Mouse (Mus musculus) megakaryocyte, adult 5-6 weeks (primary cell): ENCODE results near the gene Rftn1. TPM values are rescaled to one million over a fixed set of nuclear protein-coding genes. Genes with fewer than 3 reads are reported as not detected.

Source experiments
- ATAC-seq: 2 replicates; pipeline ENCODE4 v1.8.0; 2016; ENCODE audit warnings: mild to moderate bottlenecking, inconsistent platforms; ENCODE audit not compliant: poor library complexity, severe bottlenecking
- total RNA-seq, 2 experiments: library from RNA; stranded (forward) in 1 of 2; stranded (reverse) in 1 of 2; fragments of 153-499, 151-499 nt in 1 of 2; fragments of 221-1000, 200-1000 nt in 1 of 2; gene quantifications; 2 replicates each; pipeline versions ENCODE4 v1.2.3 to v1.2.4; 2015 to 2017

Gene Rftn1
- total RNA-seq, 2 experiments from 2014 or later = 12.0 to 29.0 TPM

GRCm38 (mm10) chr17:50173776-50174175, 16.7 kb downstream of the Rftn1 start:
- no peak for ATAC-seq

GRCm38 (mm10) chr17:50173368-50173767, 17.1 kb downstream of the Rftn1 start:
- ATAC-seq = peak; percentile 36; the same call in 1 of the 2 replicates

- ATAC-seq = no peak
These were observed 17.7 kb downstream of the Rftn1 start for GRCm38 (mm10) chr17:50172795-50173194.

- 0 out of 2 replicates have a peak, but pooled peaks have one; percentile 13 for ATAC-seq
These were observed 19.4 kb downstream of the Rftn1 start for GRCm38 (mm10) chr17:50170935-50171545.

- peak; percentile 46; the same call in 1 of the 2 replicates for ATAC-seq
These were observed 20.5 kb downstream of the Rftn1 start for GRCm38 (mm10) chr17:50169946-50170427.

GRCm38 (mm10) chr17:50160904-50161805, 29.3 kb downstream of the Rftn1 start:
- ATAC-seq = no peak

GRCm38 (mm10) chr17:50160357-50160756, 30.1 kb downstream of the Rftn1 start:
- ATAC-seq = no peak

GRCm38 (mm10) chr17:50159816-50160215, 30.7 kb downstream of the Rftn1 start:
- ATAC-seq = no peak

GRCm38 (mm10) chr17:50158565-50158964, 31.9 kb downstream of the Rftn1 start:
- ATAC-seq = peak; percentile 59

- peak; percentile 81 for ATAC-seq
These were observed 33.0 kb downstream of the Rftn1 start for GRCm38 (mm10) chr17:50157190-50158150.

GRCm38 (mm10) chr17:50152085-50152484, 38.4 kb downstream of the Rftn1 start:
- ATAC-seq = no peak

- no peak for ATAC-seq
These were observed 39.2 kb downstream of the Rftn1 start for GRCm38 (mm10) chr17:50151208-50151723.

GRCm38 (mm10) chr17:50150416-50151207, 39.9 kb downstream of the Rftn1 start:
- ATAC-seq = no peak

GRCm38 (mm10) chr17:50149690-50150210, 40.7 kb downstream of the Rftn1 start:
- peak; percentile 64; the same call in 1 of the 2 replicates for ATAC-seq

- no peak for ATAC-seq
These were observed 42.5 kb downstream of the Rftn1 start for GRCm38 (mm10) chr17:50147831-50148587.

- ATAC-seq = no peak
These were observed 47.1 kb downstream of the Rftn1 start for GRCm38 (mm10) chr17:50143354-50143753.

- ATAC-seq = no peak
These were observed 47.9 kb downstream of the Rftn1 start for GRCm38 (mm10) chr17:50142553-50142952.

- no peak for ATAC-seq
These were observed 48.3 kb downstream of the Rftn1 start for GRCm38 (mm10) chr17:50142151-50142550.

GRCm38 (mm10) chr17:50136060-50136459, 54.4 kb downstream of the Rftn1 start:
- peak; percentile 73 for ATAC-seq
